Mouse (Mus musculus) liver, adult 2 months (tissue): Measurements from ENCODE around the gene Krt8.

ENCODE experiments used
- CTCF ChIP-seq: fragments of 200-500 bp; IDR thresholded peaks from 2 replicates; pipeline ENCODE4 v1.5.1; 2011; ENCODE audit warnings: low read depth, low read length, control low read depth
- POLR2A ChIP-seq: fragments of 200-500 bp; IDR thresholded peaks from 2 replicates; pipeline ENCODE4 v1.6.1; 2011; ENCODE audit warnings: low read length, control low read depth; ENCODE audit not compliant: insufficient read depth; ENCODE audit errors: extremely low read depth

DNA sequence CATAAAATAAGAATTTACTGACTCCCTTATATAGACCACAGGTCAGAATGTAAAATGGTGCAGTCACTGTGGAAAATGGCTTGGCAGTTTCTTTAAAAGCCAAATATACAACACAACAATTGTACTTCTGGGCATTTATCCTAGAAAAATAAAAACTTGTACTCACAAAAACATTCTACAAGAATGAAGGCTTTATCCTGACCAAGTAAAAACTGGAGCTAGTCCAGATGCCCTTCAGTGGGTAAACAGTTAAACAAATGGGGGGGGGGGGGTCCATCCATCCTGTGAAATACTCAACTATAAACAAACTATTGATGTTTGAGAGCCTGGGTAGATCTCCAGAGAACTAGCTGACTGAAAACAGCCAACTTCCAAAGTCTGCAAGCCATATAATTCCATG lies 45.6 kb upstream of the Krt8 start:
- TF ChIP-seq POLR2A (no peak), CTCF (no peak)
